Mouse (Mus musculus) intestine, postnatal 0 days (tissue): Measurements from ENCODE around the gene Cryaa. TPM values are rescaled to one million over a fixed set of nuclear protein-coding genes. Genes with fewer than 3 reads are reported as not detected.
A peak's percentile ranks its signal among the peaks of the same experiment; 100 is the strongest.

Experiments
- ATAC-seq: fragments of 200-750 bp; cut with Nextera tagmentation; 2 replicates; pipeline ENCODE4 v1.8.0; 2017; ENCODE audit warnings: mild to moderate bottlenecking, moderate TSS enrichment, moderate library complexity
- H3K27ac ChIP-seq: fragments of 300-500 bp; sonication (generic); 2 replicates; pipeline ENCODE4 v1.5.1; 2014; ENCODE audit warnings: mild to moderate bottlenecking, low read depth, low read length, moderate library complexity
- H3K27me3 ChIP-seq: fragments of 300-500 bp; sonication (generic); replicated peaks from 2 replicates; pipeline ENCODE4 v1.6.1; 2014; ENCODE audit warnings: low read length, mixed read lengths; ENCODE audit not compliant: control insufficient read depth, insufficient read depth
- H3K36me3 ChIP-seq: fragments of 300-500 bp; sonication (generic); 2 replicates; pipeline ENCODE4 v1.6.1; 2014; ENCODE audit warnings: mild to moderate bottlenecking, moderate library complexity; ENCODE audit not compliant: control insufficient read depth, insufficient read depth
- H3K4me1 ChIP-seq: fragments of 300-500 bp; sonication (generic); replicated peaks from 2 replicates; pipeline ENCODE4 v1.6.1; 2014; ENCODE audit warnings: antibody characterized with exemption, low read length, mixed read lengths; ENCODE audit not compliant: control insufficient read depth, insufficient read depth
- H3K4me2 ChIP-seq: fragments of 300-500 bp; sonication (generic); replicated peaks from 2 replicates; pipeline ENCODE4 v1.6.1; 2014; ENCODE audit warnings: low read depth, mild to moderate bottlenecking, moderate library complexity
- H3K4me3 ChIP-seq: fragments of 300-500 bp; sonication (generic); 2 replicates; pipeline ENCODE4 v1.5.1; 2014; ENCODE audit warnings: low read depth, low read length
- H3K9ac ChIP-seq: fragments of 300-500 bp; sonication (generic); 2 replicates; pipeline ENCODE4 v1.6.1; 2014; ENCODE audit warnings: mild to moderate bottlenecking, low read depth, low read length
- H3K9me3 ChIP-seq: fragments of 300-500 bp; sonication (generic); 2 replicates; pipeline ENCODE4 v1.6.1; 2016; ENCODE audit warnings: mixed run types; ENCODE audit not compliant: control insufficient read depth
- CTCF ChIP-seq: sonication (generic); IDR thresholded peaks from 2 replicates; pipeline ENCODE4 v1.5.1; 2016; ENCODE audit warnings: low read depth, mild to moderate bottlenecking, control low read depth, antibody characterized with exemption, moderate library complexity
- WGBS: fragments of 180-500 bp; shearing (Covaris S2); extraction: QIAGEN DNeasy Blood & Tissue Kit; methylation state at CpG from one replicate; pipeline ENCODE4 v1.1.7; 2014; 5-methylcytosine and 5-hydroxymethylcytosine counted together
- polyA plus RNA-seq: library from polyadenylated mRNA; unstranded; fragments of >200 nt; fragmentation: Nextera tagmentation; extraction: Ambion mirVana; gene quantifications from 2 replicates; pipeline ENCODE4 v1.2.1, GENCODE M21; 2015

The Cryaa gene
- polyA plus RNA-seq, 1 experiment from 2014 or later: 0.09 TPM

DNA sequence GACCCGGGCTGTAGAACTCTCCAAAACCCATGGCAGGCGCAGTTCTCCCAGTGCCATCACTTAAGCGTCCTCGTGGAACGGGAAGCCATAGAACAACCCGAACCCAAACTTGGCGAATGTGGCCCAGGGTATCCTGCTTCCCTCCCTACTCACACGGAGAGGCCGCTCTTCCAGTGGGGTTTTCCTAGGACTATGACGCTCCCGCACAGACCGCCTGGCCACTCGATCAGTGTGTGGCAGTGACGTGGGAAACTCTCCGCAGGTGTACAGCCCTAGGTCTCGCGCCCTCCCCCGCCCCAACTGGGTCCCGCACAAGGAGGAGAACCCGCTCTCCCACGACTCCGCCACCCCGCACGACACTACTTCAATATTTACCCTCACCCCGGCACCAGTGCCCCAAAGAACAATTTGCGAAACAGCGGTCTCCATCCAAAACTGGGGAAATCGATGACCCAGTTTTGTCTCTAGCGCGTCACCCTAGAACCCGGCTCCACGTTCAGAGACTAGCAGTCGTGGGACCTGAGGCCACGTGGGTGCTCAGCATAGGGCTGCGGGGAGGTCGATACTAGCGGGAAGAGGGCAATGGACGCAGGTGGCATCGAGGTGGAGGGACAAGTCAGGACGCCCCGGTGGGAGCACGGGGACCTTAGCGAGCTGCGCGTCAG is 41.2 kb upstream of the Cryaa start:
- no peak; the same call in 1 of the 2 replicates for ATAC-seq
- Histone ChIP-seq H3K4me1 (no peaks in the 10 kb centered on the region), H3K9ac (0 out of 2 replicates have a peak overlapping the region, but pooled peaks have one; percentile 22), H3K9me3 (no peaks in the 10 kb centered on the region), H3K4me2 (peak overlapping the region; percentile 85), H3K27ac (no peak overlapping the region), H3K4me3 (peak overlapping the region; percentile 47), H3K27me3 (peaks cover 15% of the 10 kb centered on the region), H3K36me3 (no peaks in the 10 kb centered on the region)
- TF ChIP-seq CTCF: no peak
- 4% methylated on average over 45 of the region's 45 CpGs for WGBS

DNA sequence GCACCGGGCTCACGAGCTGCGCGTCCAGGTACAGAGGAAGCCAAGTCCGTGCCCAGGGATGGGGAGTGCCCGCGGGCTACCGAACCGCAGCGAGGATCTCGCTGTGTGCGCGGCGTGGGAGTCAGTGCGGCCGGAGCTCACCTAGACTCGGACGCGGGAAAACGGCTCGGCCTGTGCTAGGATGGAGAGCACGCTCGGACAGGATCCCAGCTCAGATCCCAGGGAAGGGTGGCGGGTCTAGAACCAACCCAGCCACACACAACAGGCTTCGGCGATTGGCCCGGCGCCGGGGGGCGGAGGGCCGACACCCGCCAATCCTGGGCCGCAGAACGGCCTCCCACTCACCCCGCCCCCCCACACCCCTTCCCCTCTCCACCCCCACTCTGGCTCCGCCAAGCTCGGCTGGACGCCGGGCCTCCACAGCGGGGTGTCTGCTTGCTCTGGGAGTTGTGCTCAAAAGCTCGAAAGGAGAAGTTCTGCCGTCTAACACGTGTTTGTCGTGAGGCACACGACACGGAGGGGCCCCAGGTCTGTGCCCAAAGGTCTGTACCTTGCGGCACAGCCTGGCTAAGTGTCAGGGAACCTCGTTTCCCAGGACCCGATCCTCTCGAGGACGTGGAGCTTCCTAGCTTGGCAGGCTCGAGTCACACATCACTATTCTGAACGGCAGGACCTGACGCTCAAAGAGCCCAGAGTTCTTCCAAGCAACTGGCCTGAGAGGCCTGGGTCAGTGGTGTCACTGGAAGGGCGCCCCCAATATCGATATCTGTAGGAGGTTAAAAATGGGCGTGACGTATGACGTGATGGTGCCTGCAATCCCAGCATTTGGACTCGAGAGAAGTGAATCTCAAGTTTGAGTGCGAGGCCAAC is 40.4 kb upstream of the Cryaa start, which contains the start of gene Cbs:
Cbs (minus strand) TSS at position 297 of the 870 bp plus-strand sequence.
- Histone ChIP-seq H3K27me3 (peaks cover 15% of the 10 kb centered on the region), H3K4me2 (peak within 1 kb of the TSS; percentile 85), H3K9me3 (no peaks in the 10 kb centered on the region), H3K4me3 (peak within 1 kb of the TSS; percentile 47), H3K36me3 (no peaks in the 10 kb centered on the region), H3K27ac (no peak within 1 kb of the TSS), H3K9ac (0 out of 2 replicates have a peak within 1 kb of the TSS, but pooled peaks have one; percentile 22), H3K4me1 (no peaks in the 10 kb centered on the region)
- TF ChIP-seq CTCF: no peak
- 3% methylated on average over 60 of the region's 61 CpGs for WGBS
- ATAC-seq: peak; percentile 66

GRCm38 (mm10) chr17:31637866-31638570 is 39.6 kb upstream of the Cryaa start:
- Histone ChIP-seq H3K9me3 (no peaks in the 10 kb centered on the region), H3K4me3 (no peak overlapping the region), H3K36me3 (no peaks in the 10 kb centered on the region), H3K27ac (no peak overlapping the region), H3K4me2 (no peak overlapping the region), H3K4me1 (no peaks in the 10 kb centered on the region), H3K9ac (no peak overlapping the region), H3K27me3 (peaks cover 15% of the 10 kb centered on the region)
- ATAC-seq: no peak
- TF ChIP-seq CTCF: no peak
- 64% methylated on average over 9 of the region's 9 CpGs for WGBS

DNA sequence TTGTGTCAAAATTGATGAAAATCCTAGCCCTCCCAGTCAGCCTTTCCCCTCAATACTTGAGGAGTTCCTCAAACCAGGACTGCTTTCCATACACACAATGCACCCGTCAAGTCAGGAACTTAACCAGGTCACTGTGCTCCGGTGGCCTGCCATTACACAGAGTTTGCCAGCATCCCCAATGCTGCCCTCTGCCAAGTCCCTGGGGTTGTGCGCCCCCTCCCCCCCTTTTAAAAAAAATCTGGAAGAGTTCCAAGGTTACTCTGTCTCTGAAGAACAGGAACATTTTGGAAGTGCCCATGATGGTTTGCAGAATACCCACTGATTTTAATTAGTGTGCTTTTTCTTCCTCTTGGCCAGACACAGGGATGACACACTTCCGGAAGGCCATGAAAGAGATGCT is 38.0 kb upstream of the Cryaa start:
- H3K9ac ChIP-seq: no peak overlapping the region
- H3K4me2 ChIP-seq: no peak overlapping the region
- H3K4me3 ChIP-seq: no peak overlapping the region
- peaks cover 15% of the 10 kb centered on the region for H3K27me3 ChIP-seq
- WGBS: 74% methylated on average over 4 of the region's 4 CpGs
- no peaks in the 10 kb centered on the region for H3K4me1 ChIP-seq
- H3K27ac ChIP-seq: no peak overlapping the region
- no peaks in the 10 kb centered on the region for H3K36me3 ChIP-seq
- H3K9me3 ChIP-seq: no peaks in the 10 kb centered on the region
- ATAC-seq: no peak
- TF ChIP-seq CTCF: no peak

GRCm38 (mm10) chr17:31642331-31642730 is 35.3 kb upstream of the Cryaa start:
- Histone ChIP-seq H3K36me3 (peaks cover 13% of the 10 kb centered on the region), H3K27ac (no peak overlapping the region), H3K9ac (no peak overlapping the region), H3K4me1 (no peaks in the 10 kb centered on the region), H3K9me3 (no peaks in the 10 kb centered on the region), H3K27me3 (no peaks in the 10 kb centered on the region), H3K4me3 (no peak overlapping the region), H3K4me2 (no peak overlapping the region)
- WGBS: 50% methylated on average over 8 of the region's 8 CpGs
- no peak for TF ChIP-seq CTCF
- no peak for ATAC-seq

DNA sequence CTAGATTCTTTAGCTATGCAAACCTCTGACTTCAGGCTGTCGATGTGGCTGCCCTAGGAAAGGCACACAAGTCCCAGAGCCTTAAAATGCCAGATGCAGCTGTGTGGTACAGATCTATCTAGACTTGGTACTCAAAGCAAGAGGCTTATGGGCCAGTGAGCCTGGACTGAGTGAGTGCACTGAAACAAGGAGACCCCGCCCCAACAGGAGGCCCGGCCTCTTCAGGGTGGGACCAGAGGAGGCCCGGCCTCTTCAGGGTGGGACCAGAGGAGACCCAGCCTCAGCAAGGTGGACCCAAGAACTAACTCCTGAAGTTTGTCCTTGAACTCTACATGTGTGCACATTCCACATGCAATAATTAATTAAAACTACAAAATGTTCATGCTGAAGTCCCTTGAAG is 34.7 kb upstream of the Cryaa start:
- Histone ChIP-seq H3K36me3 (peaks cover 18% of the 10 kb centered on the region), H3K4me3 (no peak overlapping the region), H3K4me2 (no peak overlapping the region), H3K9ac (no peak overlapping the region), H3K27me3 (no peaks in the 10 kb centered on the region), H3K27ac (no peak overlapping the region), H3K4me1 (no peaks in the 10 kb centered on the region), H3K9me3 (no peaks in the 10 kb centered on the region)
- ATAC-seq: 0 out of 2 replicates have a peak, but pooled peaks have one; percentile 25
- 70% methylated on average over 4 of the region's 4 CpGs for WGBS
- no peak for TF ChIP-seq CTCF
